Mouse (Mus musculus) skeletal muscle tissue, adult 2 months (tissue): ENCODE measurements at regions not wholly inside any gene's neighbourhood (a gene's known extent, or its start where the extent isn't known, plus 50 kb on each side); places are given as distances from the start of the nearest gene placed in this dataset.

Experiments used
- DNase-seq: peaks from one replicate; pipeline ENCODE4 v3.0.0-alpha.2; 2012; ENCODE audit warnings: low read depth, low spot score

DNA sequence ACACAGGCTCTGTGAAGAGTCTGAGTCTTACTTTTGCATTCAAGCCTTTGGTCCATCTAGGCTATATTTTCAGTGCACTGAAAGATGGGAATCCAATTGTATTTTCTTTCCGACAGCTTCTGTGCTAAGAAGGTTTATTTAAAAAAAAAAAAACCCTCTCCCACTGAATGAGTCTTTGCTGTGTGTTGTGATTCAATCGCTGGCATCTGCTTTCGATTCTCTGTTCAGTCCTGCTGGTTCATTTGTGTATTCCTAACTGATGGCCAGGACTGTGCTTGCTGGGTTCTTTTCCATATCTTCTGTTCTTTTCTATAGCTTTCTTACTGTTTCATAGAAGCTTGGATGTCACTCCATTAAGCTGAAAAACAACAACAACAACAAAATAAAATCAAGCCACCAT, 132.9 kb downstream of the Tex36 start:
- DNase-seq = no peak

GRCm38 (mm10) chr7:133468346-133468745, 133.6 kb downstream of the Tex36 start:
- no peak for DNase-seq

GRCm38 (mm10) chr7:133467579-133467978, 134.4 kb downstream of the Tex36 start:
- DNase-seq = no peak

DNA sequence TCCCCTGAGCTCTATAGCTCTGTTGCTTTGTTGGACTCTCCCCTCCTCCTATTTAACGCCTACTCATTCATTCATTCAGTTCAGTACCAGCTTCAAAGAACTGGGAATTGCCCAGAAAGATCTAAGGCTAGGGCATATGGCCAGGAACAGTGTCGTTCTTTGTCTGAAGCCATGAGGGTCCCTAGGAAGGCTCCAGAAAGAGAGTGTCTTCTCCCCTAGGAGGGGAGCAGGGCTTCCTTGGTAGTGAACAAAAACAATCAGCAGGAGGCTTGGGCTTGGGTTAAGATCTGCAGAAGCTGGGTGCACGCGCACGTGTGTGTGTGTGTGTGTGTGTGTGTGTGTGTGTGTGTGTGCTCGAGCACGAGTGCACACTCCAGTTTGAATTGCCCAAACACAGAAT, 142.7 kb downstream of the Tex36 start:
- DNase-seq = no peak

DNA sequence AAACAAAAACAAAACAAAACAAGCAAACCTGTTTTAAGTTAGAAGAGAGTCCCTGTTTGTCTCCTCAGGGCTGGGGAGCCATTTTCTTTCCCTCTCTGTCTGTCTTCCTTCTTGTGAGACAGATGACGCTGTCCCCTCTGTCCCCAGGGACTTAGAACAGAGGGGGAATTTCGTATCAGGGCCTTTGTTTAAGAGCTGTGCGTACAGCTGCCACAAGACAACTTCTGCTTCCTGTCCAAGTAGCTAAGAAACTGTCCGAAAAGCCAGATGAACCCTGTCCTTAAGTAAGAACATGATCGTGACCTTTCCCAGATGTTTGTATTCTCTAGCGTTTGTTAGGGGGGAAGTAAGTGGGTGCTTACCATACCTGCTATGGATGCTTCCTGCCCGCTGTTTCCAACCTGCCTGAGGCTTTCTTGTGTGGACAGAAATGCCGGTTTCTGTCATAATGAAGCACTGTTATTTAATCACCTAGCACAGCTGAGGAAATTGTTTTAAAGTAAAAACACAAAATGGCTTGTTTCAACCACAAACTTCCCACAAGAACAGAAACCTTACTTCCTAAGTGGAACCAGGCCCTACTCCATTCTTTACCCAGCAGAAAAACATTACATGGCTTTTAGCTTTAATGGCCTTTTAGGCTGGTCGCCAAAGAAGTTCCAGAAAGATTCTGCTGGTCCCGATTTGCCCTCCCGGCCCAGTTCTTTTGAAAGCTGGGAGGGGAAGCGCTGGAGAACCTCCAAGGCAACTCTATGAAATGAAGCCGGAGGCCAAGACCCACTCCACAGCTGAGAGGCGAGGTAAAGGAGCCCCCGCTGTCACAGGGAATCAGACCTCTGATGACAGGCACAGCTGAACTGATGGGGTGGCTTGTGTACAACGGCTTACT, 144.3 kb downstream of the Tex36 start:
- peak; percentile 18 for DNase-seq

GRCm38 (mm10) chr7:133450246-133450645, 151.7 kb downstream of the Tex36 start:
- DNase-seq = peak; percentile 13

- no peak for DNase-seq
These were observed 154.9 kb downstream of the Tex36 start for GRCm38 (mm10) chr7:133447079-133447478.

GRCm38 (mm10) chr7:133441661-133442060, 160.3 kb downstream of the Tex36 start:
- no peak for DNase-seq

GRCm38 (mm10) chr7:133441169-133441568, 160.8 kb downstream of the Tex36 start:
- no peak for DNase-seq

- DNase-seq = no peak
These were observed 161.2 kb downstream of the Tex36 start for GRCm38 (mm10) chr7:133440711-133441110.

DNA sequence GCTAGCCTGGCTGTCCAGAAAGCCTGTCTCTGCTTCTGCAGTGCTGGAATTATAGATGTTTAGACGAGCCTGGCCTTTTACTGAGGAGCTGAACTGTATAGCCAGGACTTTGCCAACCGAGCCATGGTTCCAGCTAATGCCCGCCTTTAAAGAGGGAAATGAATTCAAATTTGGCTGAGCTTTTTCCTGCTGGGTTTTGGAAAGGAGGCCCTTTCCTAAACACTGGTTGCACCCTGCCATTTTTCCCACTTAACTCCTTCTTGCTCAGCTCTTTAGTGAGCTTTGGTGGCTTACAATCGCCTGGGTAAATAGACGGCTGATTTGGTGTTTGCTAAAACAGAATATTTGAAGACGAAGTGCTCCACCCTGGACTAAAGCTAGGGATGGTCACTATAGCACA, 161.9 kb downstream of the Tex36 start:
- no peak for DNase-seq

DNA sequence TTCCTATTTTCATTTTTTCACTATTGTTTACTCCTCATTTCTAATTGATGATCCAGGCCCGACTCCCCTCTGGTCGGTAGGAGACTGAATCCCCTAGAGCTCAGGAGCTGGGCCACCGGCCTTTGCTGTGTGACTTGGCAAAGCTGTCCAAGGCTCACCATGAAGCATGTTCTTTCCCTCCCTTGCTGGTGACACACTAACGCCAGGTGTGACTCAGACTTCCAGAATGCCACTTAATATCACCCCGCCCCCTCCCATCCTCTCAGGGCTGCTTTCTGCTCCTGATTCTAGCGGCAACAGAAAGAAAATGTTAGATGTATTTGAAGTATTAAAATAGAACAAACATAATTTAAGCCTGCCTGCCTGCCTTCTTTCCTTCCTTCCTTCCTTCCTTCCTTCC, 163.3 kb downstream of the Tex36 start:
- no peak for DNase-seq

GRCm38 (mm10) chr7:133437866-133438265, 164.1 kb downstream of the Tex36 start:
- DNase-seq = no peak

GRCm38 (mm10) chr7:133435596-133436357, 166.2 kb downstream of the Tex36 start:
- no peak for DNase-seq

DNA sequence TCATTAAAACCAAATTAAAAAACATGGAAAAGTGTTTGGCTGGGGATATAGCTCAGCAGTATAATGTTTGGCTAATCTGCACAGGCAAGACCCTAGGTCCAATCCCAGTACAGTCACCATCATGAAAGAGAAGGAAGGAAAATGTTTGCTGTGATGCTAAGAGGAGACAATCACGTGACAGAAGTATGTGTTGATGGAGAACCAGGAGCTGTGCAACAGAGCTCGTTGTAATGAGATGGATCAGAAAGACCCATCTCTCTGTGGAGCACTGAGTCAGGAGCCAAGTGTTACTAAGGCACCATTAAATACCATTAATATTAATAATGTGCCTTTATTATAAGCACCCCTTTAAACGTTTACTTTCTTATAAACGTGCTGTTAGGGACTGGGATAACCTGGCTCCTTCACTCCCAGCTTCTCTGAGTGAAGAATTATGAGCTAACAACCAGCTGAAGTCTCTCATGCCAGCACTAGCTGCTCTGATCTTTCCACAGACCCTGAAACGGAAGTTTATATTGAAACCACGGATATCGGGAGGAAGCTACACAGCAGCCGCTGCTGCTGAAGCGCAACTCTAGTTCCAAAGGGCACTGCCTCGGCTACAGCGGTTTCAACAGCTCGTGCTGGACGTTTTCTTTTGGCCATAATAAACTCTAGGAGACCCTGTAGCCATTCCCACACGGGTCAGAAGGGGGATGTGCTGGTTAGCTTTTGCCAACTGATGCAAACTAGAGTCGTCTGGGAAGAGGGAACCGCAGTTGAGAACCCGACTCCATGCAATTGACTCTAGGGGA, 167.7 kb downstream of the Tex36 start:
- no peak for DNase-seq

DNA sequence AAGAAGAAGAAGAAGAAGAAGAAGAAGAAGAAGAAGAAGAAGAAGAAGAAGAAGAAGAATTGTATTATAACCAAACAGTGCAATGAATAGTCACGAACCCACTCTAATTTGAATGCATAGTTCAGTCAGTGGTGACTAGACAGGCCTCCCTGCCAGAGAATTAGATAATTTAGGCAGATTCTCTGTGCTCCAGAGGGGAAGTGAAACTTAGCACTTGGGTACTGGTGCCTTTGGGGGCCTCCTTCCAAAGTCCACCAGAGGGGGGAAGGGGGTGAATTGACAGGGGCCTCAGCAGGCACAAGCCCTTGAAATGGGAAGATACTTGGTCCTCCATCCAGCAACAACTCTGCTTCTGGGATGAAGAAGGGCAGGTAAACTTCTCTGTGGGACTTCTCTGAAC, 169.6 kb downstream of the Tex36 start:
- no peak for DNase-seq

- no peak for DNase-seq
These were observed 199.9 kb downstream of the Tex36 start for GRCm38 (mm10) chr7:133402072-133402471.

DNA sequence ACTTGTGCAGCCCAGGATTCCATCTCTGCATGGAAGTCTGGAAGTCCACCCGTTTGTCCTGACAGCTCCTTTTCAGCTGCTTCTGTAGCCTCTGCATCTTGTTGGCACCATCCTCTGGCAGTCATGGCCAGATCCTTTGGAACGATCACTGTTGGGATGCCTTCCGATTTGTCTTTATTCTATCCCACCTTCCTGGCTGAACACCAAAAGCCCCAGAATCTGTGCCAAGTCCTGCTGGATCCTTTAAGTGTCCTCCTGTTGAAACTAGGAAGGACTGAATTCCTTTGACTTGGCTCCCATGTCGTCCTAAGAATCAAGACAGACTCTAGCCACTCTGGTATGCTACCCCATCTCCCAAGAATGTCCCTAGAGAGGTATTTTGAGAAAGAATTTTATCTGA, 201.3 kb downstream of the Tex36 start:
- no peak for DNase-seq

- DNase-seq = no peak
These were observed 213.2 kb downstream of the Tex36 start for GRCm38 (mm10) chr7:133388716-133389115.

DNA sequence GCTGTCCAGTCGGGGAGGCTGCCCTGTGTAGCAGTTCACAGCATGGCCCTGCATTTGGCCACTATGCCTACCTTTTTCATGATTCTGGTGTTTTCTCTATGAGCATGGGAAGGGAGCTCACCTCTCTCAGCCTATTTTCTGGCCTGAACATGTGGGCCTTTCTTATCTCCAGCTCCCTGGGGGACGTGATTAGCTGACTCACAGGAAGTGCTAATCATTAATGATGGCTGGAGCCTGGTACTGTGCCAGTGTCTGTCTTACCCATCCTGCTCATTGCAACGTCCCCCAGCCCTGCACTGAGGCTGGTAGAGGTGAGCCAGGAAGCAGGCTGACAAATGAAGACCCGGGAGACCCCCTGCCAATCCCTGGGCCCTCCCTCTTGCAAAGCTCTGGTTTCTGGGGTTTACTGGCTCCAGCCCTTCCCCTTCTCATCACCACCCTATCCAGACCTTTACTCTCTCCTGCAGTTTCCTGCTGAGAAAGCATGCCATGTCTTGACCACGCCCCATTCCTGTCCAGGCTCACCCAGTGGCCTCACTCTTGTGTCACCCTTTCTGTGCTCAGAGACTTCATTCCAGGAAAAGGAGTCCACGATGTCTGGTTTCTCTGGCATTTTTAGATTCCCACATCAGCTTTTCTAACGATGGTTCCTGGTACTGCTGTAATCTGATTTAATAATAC, 219.8 kb downstream of the Tex36 start:
- DNase-seq = no peak

DNA sequence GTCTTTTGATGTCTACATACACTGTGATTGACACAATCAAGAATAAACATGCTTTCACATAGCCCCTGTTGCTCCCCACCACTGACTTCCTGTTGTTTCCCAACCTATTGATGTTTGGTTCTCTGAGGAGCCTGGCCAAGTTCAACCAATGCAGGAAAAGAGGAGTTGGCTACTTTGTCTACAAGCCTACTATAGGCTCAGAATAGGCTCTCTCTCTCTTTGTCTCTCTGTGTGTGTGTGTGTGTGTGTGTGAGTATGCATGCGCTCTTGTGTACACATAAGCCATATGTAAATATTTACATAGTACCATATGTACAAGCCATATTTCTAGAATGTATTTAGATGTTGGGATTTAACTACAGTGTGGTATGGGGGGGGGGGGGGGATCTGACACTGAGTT, 222.6 kb downstream of the Tex36 start:
- no peak for DNase-seq
